Mouse (Mus musculus) liver, adult 10 weeks (tissue): ENCODE data around the gene Srsf3. TPM values are rescaled to one million over a fixed set of nuclear protein-coding genes. Genes with fewer than 3 reads are reported as not detected.

ENCODE experiments used
- polyA plus RNA-seq: library from polyadenylated mRNA; stranded (reverse); fragments of 350-450 nt; fragmentation: Illumina TruSeq; extraction: RNeasy Lipid Tissue Mini Kit (QIAGEN cat#74804); gene quantifications from one replicate; pipeline ENCODE4 v1.2.3, GENCODE M21; 2014; ENCODE audit warnings: low read depth, low replicate concordance

Srsf3 gene
- 115 TPM for polyA plus RNA-seq

GRCm38 (mm10) chr17:29032274-29033069 lies at the start of gene Srsf3:
Gene Srsf3 (plus strand): TSS chr17:29032628.

GRCm38 (mm10) chr17:29007641-29008325 lies 24.6 kb upstream of the Srsf3 start, which contains the start of gene Stk38:
Gene Stk38 (minus strand): TSS chr17:29007995.

GRCm38 (mm10) chr17:29090776-29091175 lies 58.3 kb downstream of the Srsf3 start, which contains the start of gene Cdkn1a:
Gene Cdkn1a (plus strand): TSS chr17:29090976.

Other genes starting within 250 kb of the Srsf3 start
- gene Brpf3, start 231.5 kb upstream of the Srsf3 start, polyA plus RNA-seq = 11.5 TPM
- not detected for gene Pnpla1, start 174.2 kb upstream of the Srsf3 start, polyA plus RNA-seq
- not detected for gene 4930539E08Rik, start 117.3 kb upstream of the Srsf3 start, polyA plus RNA-seq
- not detected for gene Pxt1, start 88.8 kb upstream of the Srsf3 start, polyA plus RNA-seq
- 23.5 TPM for gene Kctd20, start 80.7 kb upstream of the Srsf3 start, polyA plus RNA-seq
- gene Stk38, start 24.6 kb upstream of the Srsf3 start, polyA plus RNA-seq = 52.3 TPM
- gene Cdkn1a, start 58.3 kb downstream of the Srsf3 start, polyA plus RNA-seq = 3.0 TPM
- gene Rab44, start 81.5 kb downstream of the Srsf3 start, polyA plus RNA-seq = not detected
- not detected for gene Cpne5, start 205.5 kb downstream of the Srsf3 start, polyA plus RNA-seq
- 8.3 TPM for gene Ppil1, start 231.6 kb downstream of the Srsf3 start, polyA plus RNA-seq
- 103 TPM for gene BC004004, start 236.2 kb downstream of the Srsf3 start, polyA plus RNA-seq